Mouse (Mus musculus): ENCODE data around the gene Zbtb16.

The Zbtb16 gene

GRCm38 (mm10) chr9:48824533-48825130 lies 11.4 kb downstream of the Zbtb16 start:
- no peak for DNase-seq

DNA sequence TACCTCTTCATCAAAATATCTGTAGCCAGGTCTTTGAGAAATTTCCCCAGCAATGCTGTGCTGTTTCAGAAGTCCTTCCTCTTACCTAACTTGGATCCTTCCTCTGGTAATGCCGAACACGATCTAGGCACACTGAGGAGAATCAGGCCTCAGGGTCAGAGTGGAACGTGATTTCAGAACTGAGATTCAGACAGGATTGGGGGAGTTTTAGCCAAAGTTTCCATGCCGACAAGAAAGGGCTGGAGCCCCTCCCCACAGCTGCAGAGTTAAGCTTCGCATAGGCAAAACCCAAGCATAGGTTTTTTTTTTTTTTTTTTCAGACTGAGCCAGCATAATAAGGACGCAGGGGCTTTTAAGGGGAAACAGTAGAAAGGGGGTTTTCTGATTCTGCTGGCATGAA lies 12.2 kb downstream of the Zbtb16 start:
- no peak for DNase-seq

- no peak for DNase-seq
Measured at GRCm38 (mm10) chr9:48823319-48823705, 12.7 kb downstream of the Zbtb16 start.

DNA sequence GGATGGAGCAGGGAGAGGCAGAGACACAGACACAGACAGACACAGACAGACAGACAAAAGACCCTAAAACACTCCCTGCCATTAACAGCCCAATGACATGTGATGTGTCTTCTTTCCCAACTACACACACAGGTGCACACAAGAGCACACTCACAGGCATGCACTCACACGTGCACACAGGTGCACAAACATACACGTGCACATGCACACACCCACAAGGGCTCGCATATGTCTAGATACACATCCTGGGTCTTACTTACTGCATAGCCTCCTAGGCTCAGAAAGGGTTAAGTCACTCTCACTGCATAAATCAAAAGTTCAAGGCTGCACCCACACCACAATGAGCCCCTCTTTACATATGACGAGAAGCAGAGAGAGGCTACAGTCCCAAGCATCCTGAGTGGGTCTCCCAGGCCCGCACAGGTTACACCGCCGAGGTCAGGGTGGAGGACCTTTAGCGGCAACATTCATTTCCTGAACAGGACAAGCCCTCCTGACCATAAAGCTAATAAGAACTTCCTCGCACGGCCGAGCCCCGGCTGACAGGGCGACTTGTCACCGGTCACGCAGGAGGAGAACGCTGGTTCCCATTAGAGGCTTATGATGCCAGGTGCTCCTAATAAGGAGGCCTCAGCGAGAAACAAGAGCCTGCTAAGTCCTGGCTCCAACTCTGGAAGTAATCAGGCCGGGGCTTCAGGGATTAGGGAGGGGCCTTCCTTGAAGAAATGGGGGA lies 13.3 kb downstream of the Zbtb16 start:
- no peak for DNase-seq

DNA sequence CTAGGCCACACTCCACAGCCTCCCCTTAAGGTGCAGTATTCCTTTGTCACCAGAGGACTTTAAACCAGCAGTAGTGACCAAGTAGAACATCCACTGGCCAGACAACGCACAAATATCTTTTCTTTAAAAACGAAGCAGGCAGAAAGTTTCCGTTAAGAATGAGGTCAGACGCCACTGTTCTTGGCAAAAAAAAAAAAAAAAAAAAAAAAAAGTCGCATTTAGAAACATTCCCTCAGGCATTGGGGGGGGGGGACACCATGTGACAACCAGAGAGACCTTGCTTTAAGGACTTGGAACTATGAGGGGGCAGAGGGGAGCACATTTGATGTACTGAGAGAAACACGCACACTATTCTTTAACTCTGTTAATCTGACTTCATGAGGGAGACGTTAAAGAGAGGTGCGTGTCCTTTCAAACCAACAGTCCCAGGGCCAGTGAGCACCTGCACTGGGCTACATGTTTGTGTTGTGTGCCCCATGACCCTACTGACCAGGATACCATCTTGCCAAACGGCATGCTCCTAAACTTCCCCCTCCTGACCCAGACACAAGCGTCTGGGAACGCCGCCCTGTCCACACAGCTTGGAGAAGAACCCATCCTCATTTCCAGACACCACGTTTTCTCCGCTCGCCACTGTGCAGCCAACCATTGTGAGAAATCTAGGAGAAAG lies 14.0 kb downstream of the Zbtb16 start:
- DNase-seq: no peak

DNA sequence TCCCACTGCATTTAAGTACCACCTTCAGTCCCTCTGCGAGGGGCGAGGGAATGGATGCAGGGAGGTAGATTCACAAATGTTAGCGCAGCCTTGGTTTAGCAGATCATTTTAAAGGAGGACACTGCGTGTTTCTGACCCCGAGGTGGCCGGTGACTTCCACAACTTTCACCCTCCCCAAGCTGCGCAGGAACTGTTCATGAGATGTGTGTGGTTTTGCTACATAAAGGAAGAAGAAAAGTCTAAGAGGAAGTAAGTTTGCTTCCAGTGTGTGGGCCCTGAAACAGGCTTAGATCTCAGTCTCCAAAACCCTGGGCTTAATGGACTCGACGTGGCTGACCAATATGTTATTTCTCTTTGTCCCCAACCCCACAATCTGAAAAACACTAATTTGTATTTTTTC lies 14.6 kb downstream of the Zbtb16 start:
- no peak for DNase-seq

DNA sequence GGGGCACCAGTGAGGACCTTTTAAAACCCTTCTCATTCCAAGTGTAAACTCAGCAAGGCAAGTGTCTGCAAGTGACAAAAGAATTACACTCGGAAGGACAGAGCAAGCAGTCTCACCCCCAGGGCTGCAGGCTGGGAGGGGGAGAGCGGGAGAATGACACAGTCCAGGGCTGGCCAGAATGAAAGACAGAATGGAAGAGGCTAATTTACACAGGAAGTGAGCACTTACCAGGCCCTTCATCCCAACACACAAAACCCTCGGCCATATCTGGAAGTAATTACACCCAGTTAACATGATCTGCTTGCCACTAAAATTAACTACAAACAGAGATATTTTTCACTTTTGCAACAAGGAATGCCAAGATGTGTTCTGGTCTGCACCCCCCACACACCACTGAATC lies 15.2 kb downstream of the Zbtb16 start:
- no peak for DNase-seq

- DNase-seq: no peak
Measured at GRCm38 (mm10) chr9:48819695-48820094, 16.3 kb downstream of the Zbtb16 start.

GRCm38 (mm10) chr9:48819137-48819536 lies 16.9 kb downstream of the Zbtb16 start:
- DNase-seq: no peak

DNA sequence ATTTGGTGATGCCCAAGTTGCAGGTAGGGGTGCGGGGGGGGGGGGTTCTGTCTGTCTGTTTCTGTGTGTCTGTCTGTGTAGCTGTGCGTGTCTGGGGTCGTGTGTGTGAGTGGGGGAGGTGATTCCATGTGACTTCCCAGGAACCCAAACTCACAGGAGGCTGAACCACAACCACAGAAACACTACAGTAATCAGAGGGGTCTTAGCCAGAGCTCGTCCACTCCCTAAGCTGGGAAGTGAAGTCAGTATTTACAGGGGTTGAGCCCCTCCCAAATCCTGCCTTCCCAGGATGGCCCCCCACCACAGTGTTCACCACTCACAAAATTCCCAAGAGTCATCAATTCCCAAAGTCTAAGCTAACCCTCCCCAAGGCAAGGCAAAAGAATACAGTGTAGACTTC lies 18.1 kb downstream of the Zbtb16 start:
- DNase-seq: no peak

- peak; percentile 18 for DNase-seq
Measured at GRCm38 (mm10) chr9:48817399-48817793, 18.6 kb downstream of the Zbtb16 start.

DNA sequence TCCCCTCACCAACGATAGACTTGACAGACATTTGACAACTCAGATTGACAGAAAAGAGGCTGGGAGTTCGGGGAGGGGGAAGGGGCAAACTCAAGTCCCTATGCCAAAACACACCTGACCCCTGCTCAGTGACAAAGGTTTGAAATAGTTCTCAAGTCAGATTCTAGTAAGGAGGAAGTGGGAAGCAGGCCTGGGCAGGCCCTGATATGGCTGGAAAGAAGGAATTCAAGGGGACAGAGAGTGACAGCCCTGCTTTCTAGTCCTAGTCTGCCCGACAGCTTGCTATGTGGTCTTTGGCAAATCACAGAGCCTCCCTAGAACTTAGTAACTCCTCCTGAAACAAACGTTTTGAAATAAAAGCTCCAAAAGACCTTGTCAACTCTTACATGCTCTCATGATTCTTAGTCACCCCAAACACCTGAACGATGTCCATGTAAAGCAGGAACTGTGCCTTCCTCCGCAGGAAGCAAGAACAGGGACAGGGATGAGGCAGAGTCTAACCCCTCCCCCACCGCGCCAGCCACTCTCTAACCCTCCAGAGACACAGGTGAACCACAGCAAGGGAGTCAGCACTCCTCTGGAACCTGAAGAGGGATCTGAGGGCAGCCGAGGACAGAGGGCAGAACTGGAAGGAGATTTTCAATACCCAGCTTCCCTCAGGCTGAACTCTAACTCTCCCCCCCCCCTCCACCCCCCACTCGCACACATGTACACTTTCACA lies 19.2 kb downstream of the Zbtb16 start:
- no peak for DNase-seq

DNA sequence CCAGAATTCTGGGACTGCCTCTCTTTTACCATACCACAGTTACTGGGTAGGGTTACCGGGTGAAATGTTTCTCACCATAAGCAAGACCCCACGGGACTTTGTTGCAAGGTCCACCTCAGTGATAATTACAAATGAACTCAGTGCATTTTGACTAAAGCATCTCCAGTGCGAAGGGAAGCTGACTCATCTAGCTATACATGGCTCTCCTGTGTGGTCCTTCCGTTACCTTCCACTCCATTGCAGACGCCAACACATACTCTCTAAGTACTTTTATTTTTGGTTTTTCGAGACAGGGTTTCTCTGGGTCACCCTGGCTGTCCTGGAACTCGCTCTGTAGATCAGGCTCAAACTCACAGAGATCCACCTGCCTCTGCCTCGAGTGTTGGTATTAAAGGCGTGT lies 19.9 kb downstream of the Zbtb16 start:
- DNase-seq: no peak

- no peak for DNase-seq
Measured at GRCm38 (mm10) chr9:48814881-48815495, 21.0 kb downstream of the Zbtb16 start.

GRCm38 (mm10) chr9:48813960-48814880 lies 21.8 kb downstream of the Zbtb16 start:
- DNase-seq: no peak

DNA sequence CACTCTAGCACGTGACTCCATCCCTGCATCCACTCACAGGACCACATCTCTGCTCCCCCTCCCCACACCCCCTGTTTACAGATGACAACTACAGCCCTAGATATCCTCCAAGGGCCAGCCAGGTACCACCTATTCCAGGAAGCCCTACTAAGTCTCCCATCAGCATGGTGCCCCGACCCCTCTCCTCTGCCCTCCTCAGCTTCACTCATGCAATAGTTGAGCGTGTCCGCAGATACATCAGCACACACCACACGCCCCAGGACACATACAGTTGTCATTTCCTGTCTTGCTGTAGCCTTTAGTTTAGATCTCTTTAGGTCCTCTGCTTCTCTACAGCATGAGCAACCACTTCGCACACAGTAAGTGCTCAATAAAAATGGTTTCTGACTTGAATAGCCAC lies 23.7 kb downstream of the Zbtb16 start:
- DNase-seq: no peak

GRCm38 (mm10) chr9:48806591-48806990 lies 29.4 kb downstream of the Zbtb16 start:
- no peak for DNase-seq

- no peak for DNase-seq
Measured at GRCm38 (mm10) chr9:48805850-48806249, 30.2 kb downstream of the Zbtb16 start.

DNA sequence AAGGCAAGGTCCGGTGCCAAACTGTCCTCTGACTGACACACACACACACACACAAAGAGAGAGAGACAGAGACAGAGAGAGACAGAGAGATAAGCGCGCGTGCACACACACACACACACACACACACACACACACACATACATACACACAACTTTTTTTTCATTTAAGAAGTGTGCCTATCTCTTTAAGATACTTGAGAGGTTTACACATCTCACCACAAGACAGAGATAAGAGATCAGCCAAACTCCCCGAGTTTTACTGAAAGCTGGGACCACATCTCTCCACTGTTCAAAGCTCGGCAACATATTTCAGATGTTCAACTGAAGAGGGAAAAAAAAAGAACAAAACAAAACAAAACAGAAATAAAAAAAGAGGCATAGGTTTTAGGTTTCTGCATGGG lies 31.5 kb downstream of the Zbtb16 start:
- DNase-seq: no peak

- no peak for DNase-seq
Measured at GRCm38 (mm10) chr9:48803460-48804240, 32.4 kb downstream of the Zbtb16 start.

GRCm38 (mm10) chr9:48802374-48802773 lies 33.6 kb downstream of the Zbtb16 start:
- DNase-seq: no peak

Data from kidney, adult 11 months (tissue).